Mouse (Mus musculus): ENCODE results near the gene Degs2. TPM values are rescaled to one million over a fixed set of nuclear protein-coding genes. Genes with fewer than 3 reads are reported as not detected.

The Degs2 gene
- polyA plus RNA-seq, 1 experiment from 2014 or later: 19.0 TPM

- Histone ChIP-seq H3K36me3 (ENCODE audit: insufficient read depth, low read length) (no peaks in the 10 kb centered on the region), H3K27me3 (ENCODE audit: insufficient read depth, low read length) (peaks cover 17% of the 10 kb centered on the region), H3K4me1 (replicated peaks; ENCODE audit: insufficient read depth, low read length) (no peaks in the 10 kb centered on the region), H3K9ac (ENCODE audit: low read depth, low read length) (no peak overlapping the region), H3K9me3 (replicated peaks; ENCODE audit: low read length) (no peaks in the 10 kb centered on the region), H3K4me2 (ENCODE audit: low read length) (no peak overlapping the region), H3K4me3 (replicated peaks; ENCODE audit: low read depth, low read length) (no peak overlapping the region), H3K27ac (no peak overlapping the region)
- no peak for ATAC-seq (replicated peaks; ENCODE audit: low FRiP score, low read depth)
- peak; percentile 61 for TF ChIP-seq CTCF (IDR thresholded peaks at IDR 0.05; ENCODE audit: low read depth)
- peak; percentile 41 for DNase-seq (ENCODE audit: low spot score)
- WGBS: 55% methylated on average over 7 of the region's 7 CpGs
Measured at GRCm38 (mm10) chr12:108706129-108706528, 4.0 kb upstream of the Degs2 start.

GRCm38 (mm10) chr12:108705486-108705885, 3.4 kb upstream of the Degs2 start:
- peaks cover 17% of the 10 kb centered on the region for H3K27me3 ChIP-seq (ENCODE audit: insufficient read depth, low read length)
- H3K4me1 ChIP-seq (replicated peaks; ENCODE audit: insufficient read depth, low read length): no peaks in the 10 kb centered on the region
- 82% methylated on average over 6 of the region's 6 CpGs for WGBS
- ATAC-seq (replicated peaks; ENCODE audit: low FRiP score, low read depth): no peak
- no peak overlapping the region for H3K4me3 ChIP-seq (replicated peaks; ENCODE audit: low read depth, low read length)
- no peak overlapping the region for H3K4me2 ChIP-seq (ENCODE audit: low read length)
- DNase-seq (ENCODE audit: low spot score): no peak
- H3K9me3 ChIP-seq (replicated peaks; ENCODE audit: low read length): no peaks in the 10 kb centered on the region
- TF ChIP-seq CTCF (IDR thresholded peaks at IDR 0.05; ENCODE audit: low read depth): no peak
- no peak overlapping the region for H3K27ac ChIP-seq
- H3K36me3 ChIP-seq (ENCODE audit: insufficient read depth, low read length): no peaks in the 10 kb centered on the region
- H3K9ac ChIP-seq (ENCODE audit: low read depth, low read length): no peak overlapping the region

GRCm38 (mm10) chr12:108701221-108701620, 894 bp downstream of the Degs2 start:
- H3K27ac ChIP-seq: no peak overlapping the region
- TF ChIP-seq CTCF (IDR thresholded peaks at IDR 0.05; ENCODE audit: low read depth): no peak
- no peak overlapping the region for H3K4me3 ChIP-seq (replicated peaks; ENCODE audit: low read depth, low read length)
- WGBS: 52% methylated on average over 2 of the region's 2 CpGs
- ATAC-seq (replicated peaks; ENCODE audit: low FRiP score, low read depth): no peak
- H3K27me3 ChIP-seq (ENCODE audit: insufficient read depth, low read length): peaks cover 17% of the 10 kb centered on the region
- 0 out of 2 replicates have a peak, but pooled peaks cover 9% of the 10 kb centered on the region for H3K4me1 ChIP-seq (replicated peaks; ENCODE audit: insufficient read depth, low read length)
- H3K36me3 ChIP-seq (ENCODE audit: insufficient read depth, low read length): no peaks in the 10 kb centered on the region
- no peak overlapping the region for H3K4me2 ChIP-seq (ENCODE audit: low read length)
- H3K9me3 ChIP-seq (replicated peaks; ENCODE audit: low read length): no peaks in the 10 kb centered on the region
- no peak overlapping the region for H3K9ac ChIP-seq (ENCODE audit: low read depth, low read length)
- no peak for DNase-seq (ENCODE audit: low spot score)

GRCm38 (mm10) chr12:108700037-108700436, 2.1 kb downstream of the Degs2 start:
- Histone ChIP-seq H3K4me1 (replicated peaks; ENCODE audit: insufficient read depth, low read length) (0 out of 2 replicates have a peak, but pooled peaks cover 9% of the 10 kb centered on the region), H3K27ac (no peak overlapping the region), H3K4me3 (replicated peaks; ENCODE audit: low read depth, low read length) (no peak overlapping the region), H3K36me3 (ENCODE audit: insufficient read depth, low read length) (no peaks in the 10 kb centered on the region), H3K27me3 (ENCODE audit: insufficient read depth, low read length) (peaks cover 17% of the 10 kb centered on the region), H3K4me2 (ENCODE audit: low read length) (0 out of 2 replicates have a peak overlapping the region, but pooled peaks have one; percentile 7), H3K9me3 (replicated peaks; ENCODE audit: low read length) (no peaks in the 10 kb centered on the region), H3K9ac (ENCODE audit: low read depth, low read length) (no peak overlapping the region)
- no peak for TF ChIP-seq CTCF (IDR thresholded peaks at IDR 0.05; ENCODE audit: low read depth)
- ATAC-seq (replicated peaks; ENCODE audit: low FRiP score, low read depth): no peak
- WGBS: 39% methylated on average over 5 of the region's 5 CpGs
- DNase-seq (ENCODE audit: low spot score): peak; percentile 27

GRCm38 (mm10) chr12:108699576-108699975, 2.5 kb downstream of the Degs2 start:
- Histone ChIP-seq H3K36me3 (ENCODE audit: insufficient read depth, low read length) (no peaks in the 10 kb centered on the region), H3K27ac (no peak overlapping the region), H3K9ac (ENCODE audit: low read depth, low read length) (no peak overlapping the region), H3K4me2 (ENCODE audit: low read length) (no peak overlapping the region), H3K4me1 (replicated peaks; ENCODE audit: insufficient read depth, low read length) (0 out of 2 replicates have a peak, but pooled peaks cover 9% of the 10 kb centered on the region), H3K4me3 (replicated peaks; ENCODE audit: low read depth, low read length) (no peak overlapping the region), H3K9me3 (replicated peaks; ENCODE audit: low read length) (no peaks in the 10 kb centered on the region), H3K27me3 (ENCODE audit: insufficient read depth, low read length) (peaks cover 17% of the 10 kb centered on the region)
- DNase-seq (ENCODE audit: low spot score): no peak
- ATAC-seq (replicated peaks; ENCODE audit: low FRiP score, low read depth): no peak
- TF ChIP-seq CTCF (IDR thresholded peaks at IDR 0.05; ENCODE audit: low read depth): no peak
- 74% methylated on average over 10 of the region's 10 CpGs for WGBS

GRCm38 (mm10) chr12:108698697-108699471, 3.2 kb downstream of the Degs2 start:
- Histone ChIP-seq H3K36me3 (ENCODE audit: insufficient read depth, low read length) (no peaks in the 10 kb centered on the region), H3K9ac (ENCODE audit: low read depth, low read length) (no peak overlapping the region), H3K4me3 (replicated peaks; ENCODE audit: low read depth, low read length) (no peak overlapping the region), H3K4me1 (replicated peaks; ENCODE audit: insufficient read depth, low read length) (0 out of 2 replicates have a peak, but pooled peaks cover 9% of the 10 kb centered on the region), H3K9me3 (replicated peaks; ENCODE audit: low read length) (no peaks in the 10 kb centered on the region), H3K27ac (peak overlapping the region; percentile 77), H3K4me2 (ENCODE audit: low read length) (no peak overlapping the region), H3K27me3 (ENCODE audit: insufficient read depth, low read length) (peaks cover 13% of the 10 kb centered on the region)
- DNase-seq (ENCODE audit: low spot score) (no peak), ATAC-seq (replicated peaks; ENCODE audit: low FRiP score, low read depth) (0 out of 2 replicates have a peak, but pooled peaks have one; percentile 18)
- WGBS: 58% methylated on average over 11 of the region's 11 CpGs
- TF ChIP-seq CTCF (IDR thresholded peaks at IDR 0.05; ENCODE audit: low read depth): no peak

All from kidney, postnatal 0 days (tissue).